In genomic region chr8:119839419-119840021, GRCm38 (mm10) we compare ENCODE assay signal across 8 mouse cellular contexts. TPM values are rescaled to one million over a fixed set of nuclear protein-coding genes. Genes with fewer than 3 reads are reported as not detected.
DNase-seq lines count a peak whose midpoint lies in the region; ATAC-seq and TF ChIP-seq lines count a peak whose summit lies in the region.

No protein-coding gene starts in this region.

- peak overlapping the region; percentile 94 for H3K4me2 ChIP-seq in heart, postnatal 0 days (ENCODE audit: low read depth, low read length)
- H3K4me2 ChIP-seq in neural tube, embryonic 13.5 days: peak overlapping the region; percentile 89

- peak overlapping the region; percentile 80 for H3K27ac ChIP-seq in bone marrow macrophage, adult 2 months (ENCODE audit: insufficient read depth, low read depth, low read length)
- H3K27ac ChIP-seq in heart, postnatal 0 days (ENCODE audit: low read depth): peak overlapping the region; percentile 70
- peak overlapping the region; percentile 85 for H3K27ac ChIP-seq in limb, embryonic 10.5 days
- peak overlapping the region; percentile 83 for H3K27ac ChIP-seq in neural tube, embryonic 13.5 days (replicated peaks)

- peak overlapping the region; percentile 54 for H3K9ac ChIP-seq in heart, postnatal 0 days (replicated peaks; ENCODE audit: low read depth, low read length)
- H3K9ac ChIP-seq in neural tube, embryonic 13.5 days: peak overlapping the region; percentile 86

- no peaks in the 10 kb centered on the region for H3K9me3 ChIP-seq in erythroblast, embryonic 14.5 days (ENCODE audit: control insufficient read depth, low read length)
- H3K9me3 ChIP-seq in heart, postnatal 0 days (replicated peaks; ENCODE audit: control insufficient read depth, low read length): no peaks in the 10 kb centered on the region
- no peaks in the 10 kb centered on the region for H3K9me3 ChIP-seq in limb, embryonic 10.5 days (replicated peaks)
- H3K9me3 ChIP-seq in neural tube, embryonic 13.5 days: no peaks in the 10 kb centered on the region

- no peak for TF ChIP-seq EP300 in heart, postnatal 0 days (IDR thresholded peaks at IDR 0.05; ENCODE audit: low read depth)

- H3K27me3 ChIP-seq in erythroblast, embryonic 14.5 days (ENCODE audit: control insufficient read depth): peaks cover 45% of the 10 kb centered on the region
- no peaks in the 10 kb centered on the region for H3K27me3 ChIP-seq in heart, postnatal 0 days (ENCODE audit: control insufficient read depth, insufficient read depth, low read length)
- peaks cover 13% of the 10 kb centered on the region for H3K27me3 ChIP-seq in limb, embryonic 10.5 days (ENCODE audit: low read depth, poor library complexity, severe bottlenecking)
- no peaks in the 10 kb centered on the region for H3K27me3 ChIP-seq in neural tube, embryonic 13.5 days

- no peak for TF ChIP-seq CTCF in bone marrow macrophage, adult 2 months (IDR thresholded peaks at IDR 0.05; ENCODE audit: low read depth, low read length)
- TF ChIP-seq CTCF in heart, postnatal 0 days (IDR thresholded peaks at IDR 0.05; ENCODE audit: low read depth): no peak

- H3K36me3 ChIP-seq in erythroblast, embryonic 14.5 days (ENCODE audit: control insufficient read depth): no peaks in the 10 kb centered on the region
- no peaks in the 10 kb centered on the region for H3K36me3 ChIP-seq in heart, postnatal 0 days (replicated peaks; ENCODE audit: control insufficient read depth, insufficient read depth, low read length)
- H3K36me3 ChIP-seq in limb, embryonic 10.5 days: no peaks in the 10 kb centered on the region
- H3K36me3 ChIP-seq in neural tube, embryonic 13.5 days: peaks cover 4% of the 10 kb centered on the region; the same call in 1 of the 2 replicates

- WGBS in heart, postnatal 0 days: 31% methylated on average over 14 of the region's 14 CpGs
- WGBS in limb, embryonic 10.5 days: 38% methylated on average over 14 of the region's 14 CpGs
- 7% methylated on average over 14 of the region's 14 CpGs for WGBS in neural tube, embryonic 13.5 days

- ATAC-seq in erythroblast, adult 5-6 weeks (replicated peaks; ENCODE audit: low FRiP score, poor library complexity, severe bottlenecking): no peak
- no peak for ATAC-seq in heart, postnatal 0 days (ENCODE audit: insufficient read depth, low read depth)
- ATAC-seq in neural tube, embryonic 13.5 days (ENCODE audit: low read depth): peak; percentile 24; the same call in 1 of the 2 replicates
- no peak for ATAC-seq in activated CD4-positive, CD25-positive, alpha-beta regulatory T cell, adult 4 months

- H3K4me3 ChIP-seq in erythroblast, embryonic 14.5 days (replicated peaks): peak overlapping the region; percentile 75
- H3K4me3 ChIP-seq in bone marrow macrophage, adult 2 months (ENCODE audit: insufficient read depth, low read length): peak overlapping the region; percentile 95
- H3K4me3 ChIP-seq in heart, postnatal 0 days (ENCODE audit: low read depth, low read length): peak overlapping the region; percentile 62
- H3K4me3 ChIP-seq in limb, embryonic 10.5 days: peak overlapping the region; percentile 70
- H3K4me3 ChIP-seq in neural tube, embryonic 13.5 days: peak overlapping the region; percentile 75

- TF ChIP-seq POLR2A in bone marrow macrophage, adult 2 months (IDR thresholded peaks at IDR 0.05; ENCODE audit: borderline replicate concordance, low read depth, low read length): no peak

- no peak for DNase-seq in heart, postnatal 0 days (ENCODE audit: low spot score)
- DNase-seq in limb, embryonic 10.5 days (ENCODE audit: low spot score): peak; percentile 47
- no peak for DNase-seq in T-cell, adult 2 months (ENCODE audit: low spot score)

- H3K4me1 ChIP-seq in erythroblast, embryonic 14.5 days (ENCODE audit: control insufficient read depth): peaks cover 26% of the 10 kb centered on the region
- peaks cover 25% of the 10 kb centered on the region for H3K4me1 ChIP-seq in bone marrow macrophage, adult 2 months (ENCODE audit: control insufficient read depth, insufficient read depth, low read length)
- H3K4me1 ChIP-seq in heart, postnatal 0 days (ENCODE audit: control insufficient read depth, insufficient read depth): peaks cover 13% of the 10 kb centered on the region; the same call in 1 of the 2 replicates
- peaks cover 44% of the 10 kb centered on the region for H3K4me1 ChIP-seq in limb, embryonic 10.5 days
- peaks cover 59% of the 10 kb centered on the region for H3K4me1 ChIP-seq in neural tube, embryonic 13.5 days (replicated peaks)

RNA-seq across cellular contexts. Expression of gene Cotl1, which starts 0.8 kb away (rescaled TPM):
- polyA plus RNA-seq in erythroblast, embryonic 14.5 days (2012): 2.6 and 3.7 TPM in 2 replicates
- 95.5 and 123 TPM in 2 replicates for total RNA-seq in erythroblast, adult 5-6 weeks (2015; ENCODE audit: low replicate concordance)
- total RNA-seq in erythroblast, adult 5-6 weeks (2017; ENCODE audit: low replicate concordance): 51.2 and 98.1 TPM in 2 replicates
- polyA plus RNA-seq in bone marrow macrophage, adult 2 months (2012; ENCODE audit: insufficient read depth, insufficient read length, missing spikeins): 472 and 492 TPM in 2 replicates
- 28.3 and 79.5 TPM in 2 replicates for total RNA-seq in heart, postnatal 0 days (2014; rRNA removed; ENCODE audit: low replicate concordance)
- 15.4 and 22.3 TPM in 2 replicates for polyA plus RNA-seq in heart, postnatal 0 days (2015; fragmentation: Nextera tagmentation; extraction: Ambion mirVana)
- polyA plus RNA-seq in limb, embryonic 10.5 days (2016; fragmentation: Nextera tagmentation; extraction: Ambion mirVana): 53.2 and 94.6 TPM in 2 replicates
- polyA plus RNA-seq in neural tube, embryonic 13.5 days (2015; fragmentation: Nextera tagmentation; extraction: Ambion mirVana): 121 and 123 TPM in 2 replicates
- polyA plus RNA-seq in activated CD4-positive, CD25-positive, alpha-beta regulatory T cell, adult 4 months (2017; shearing (Covaris generic)): 100 to 1,000 TPM; 219 to 262 TPM

RNA-seq across cellular contexts. Expression of gene Klhl36, which starts 22.5 kb away (rescaled TPM):
- 0.02 and 0.12 TPM in 2 replicates for polyA plus RNA-seq in erythroblast, embryonic 14.5 days (2012)
- total RNA-seq in erythroblast, adult 5-6 weeks (2015; ENCODE audit: low replicate concordance): 2.3 and 2.5 TPM in 2 replicates
- total RNA-seq in erythroblast, adult 5-6 weeks (2017; ENCODE audit: low replicate concordance): 1.6 and 5.2 TPM in 2 replicates
- 7.6 and 8.3 TPM in 2 replicates for polyA plus RNA-seq in bone marrow macrophage, adult 2 months (2012; ENCODE audit: insufficient read depth, insufficient read length, missing spikeins)
- 6.5 and 10.0 TPM in 2 replicates for total RNA-seq in heart, postnatal 0 days (2014; rRNA removed; ENCODE audit: low replicate concordance)
- 6.7 and 6.9 TPM in 2 replicates for polyA plus RNA-seq in heart, postnatal 0 days (2015; fragmentation: Nextera tagmentation; extraction: Ambion mirVana)
- 7.2 and 7.9 TPM in 2 replicates for polyA plus RNA-seq in limb, embryonic 10.5 days (2016; fragmentation: Nextera tagmentation; extraction: Ambion mirVana)
- 12.3 and 12.4 TPM in 2 replicates for polyA plus RNA-seq in neural tube, embryonic 13.5 days (2015; fragmentation: Nextera tagmentation; extraction: Ambion mirVana)
- polyA plus RNA-seq in activated CD4-positive, CD25-positive, alpha-beta regulatory T cell, adult 4 months (2017; shearing (Covaris generic)): 1 to 10 TPM; 5.6 to 8.1 TPM
